Mouse (Mus musculus) brain, embryonic 14.5 days (tissue): Measurements from ENCODE around the gene Pten.

Experiments used
- CTCF ChIP-seq: fragments of 200-500 bp; IDR thresholded peaks from 2 replicates; pipeline ENCODE4 v1.5.1; 2012; ENCODE audit warnings: inconsistent platforms, mild to moderate bottlenecking, moderate library complexity, borderline replicate concordance; ENCODE audit not compliant: insufficient read depth, insufficient read length; ENCODE audit errors: extremely low read depth
- POLR2A ChIP-seq: fragments of 200-500 bp; IDR thresholded peaks from 2 replicates; pipeline ENCODE4 v1.6.1; 2012; ENCODE audit warnings: mild to moderate bottlenecking, inconsistent platforms, borderline replicate concordance; ENCODE audit not compliant: poor library complexity, insufficient read depth, insufficient read length, severe bottlenecking; ENCODE audit errors: extremely low read depth

DNA sequence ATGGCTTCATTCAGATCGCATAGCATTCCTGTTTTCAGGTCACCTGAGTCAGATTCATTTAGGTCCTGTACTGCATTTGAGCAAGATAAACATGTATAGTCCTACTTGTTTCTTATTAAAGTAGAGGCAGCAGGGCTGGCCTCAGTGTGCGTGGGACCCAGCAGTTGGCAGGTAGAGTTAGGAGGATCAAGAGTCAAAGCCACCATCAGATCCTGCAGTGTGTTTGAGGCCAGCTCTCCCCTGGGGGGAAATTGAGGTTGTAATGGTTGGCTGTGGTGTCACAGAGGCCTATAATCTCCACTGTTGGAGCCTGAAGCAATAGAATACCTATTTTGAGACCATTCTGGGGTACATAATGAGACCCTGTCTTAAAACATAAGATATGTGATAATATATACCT, 50.3 kb downstream of the Pten start:
- TF ChIP-seq CTCF (no peak), POLR2A (no peak)
